Mouse (Mus musculus) monocyte, adult 2 months (primary cell): Measurements from ENCODE around the gene Rad9a.

Source experiments
- DNase-seq, 2 experiments: peaks; one replicate each; pipeline ENCODE4 v3.0.0; 2022; ENCODE audit warnings: low spot score in 2 of 2, low read depth in 1 of 2

Gene Rad9a

GRCm38 (mm10) chr19:4148491-4148806, 53.0 kb downstream of the Rad9a start, which contains the start of gene Coro1b:
Coro1b (plus strand) TSS chr19:4148619.
- DNase-seq = peak; percentile 90 to 92

- DNase-seq = no peak
These were observed 53.5 kb downstream of the Rad9a start for GRCm38 (mm10) chr19:4147782-4148490.

- no peak for DNase-seq
These were observed 54.4 kb downstream of the Rad9a start for GRCm38 (mm10) chr19:4147022-4147405.

GRCm38 (mm10) chr19:4146366-4147021, 55.0 kb downstream of the Rad9a start:
- no peak for DNase-seq

GRCm38 (mm10) chr19:4145936-4146335, 55.5 kb downstream of the Rad9a start:
- no peak for DNase-seq
